ENCODE assay signal across 18 mouse cellular contexts in genomic region chr3:101410202-101410601, GRCm38 (mm10). TPM values are rescaled to one million over a fixed set of nuclear protein-coding genes. Genes with fewer than 3 reads are reported as not detected.
A peak's percentile ranks its signal among the peaks of the same experiment; 100 is the strongest.
DNase-seq lines count a peak whose midpoint lies in the region; ATAC-seq lines count a peak whose summit lies in the region.
"Had no signal": no experiment of that assay in that cellular context is flagged by ENCODE, and none has a peak within 500 bp of the region (broad histone marks: within the 10 kb centered on the region; RNA-seq: fewer than 3 reads in every experiment).

No protein-coding gene starts in this region.

- no peaks in the 10 kb centered on the region for H3K27me3 ChIP-seq in hindbrain, embryonic 10.5 days (ENCODE audit: insufficient read depth, poor library complexity, severe bottlenecking)
- H3K27me3 ChIP-seq in hindbrain, embryonic 11.5 days (ENCODE audit: control insufficient read depth, insufficient read depth, low read length) = no peaks in the 10 kb centered on the region
- H3K27me3 ChIP-seq in midbrain, embryonic 14.5 days (ENCODE audit: control insufficient read depth, insufficient read depth, low read length) = no peaks in the 10 kb centered on the region
- H3K27me3 ChIP-seq in midbrain, embryonic 11.5 days (ENCODE audit: control insufficient read depth, insufficient read depth, low read length) = no peaks in the 10 kb centered on the region
- no peaks in the 10 kb centered on the region for H3K27me3 ChIP-seq in embryonic facial prominence, embryonic 12.5 days
- H3K27me3 ChIP-seq in limb, embryonic 12.5 days = no peaks in the 10 kb centered on the region
- H3K27me3 ChIP-seq: forebrain, embryonic 15.5 days; Patski had no signal

- no peak overlapping the region for H3K4me2 ChIP-seq in hindbrain, embryonic 11.5 days (replicated peaks; ENCODE audit: low read depth, low read length)
- no peak overlapping the region for H3K4me2 ChIP-seq in midbrain, embryonic 14.5 days (ENCODE audit: low read length)
- H3K4me2 ChIP-seq in midbrain, embryonic 11.5 days = no peak overlapping the region
- H3K4me2 ChIP-seq in embryonic facial prominence, embryonic 12.5 days (replicated peaks) = no peak overlapping the region
- no peak overlapping the region for H3K4me2 ChIP-seq in limb, embryonic 12.5 days
- H3K4me2 ChIP-seq: forebrain, embryonic 15.5 days had no signal

- H3K4me3 ChIP-seq in hindbrain, embryonic 10.5 days = no peak overlapping the region
- H3K4me3 ChIP-seq in hindbrain, embryonic 11.5 days (ENCODE audit: low read depth, low read length) = no peak overlapping the region
- no peak overlapping the region for H3K4me3 ChIP-seq in midbrain, embryonic 14.5 days (replicated peaks; ENCODE audit: low read depth, low read length)
- no peak overlapping the region for H3K4me3 ChIP-seq in midbrain, embryonic 11.5 days (ENCODE audit: low read depth, low read length)
- H3K4me3 ChIP-seq in embryonic facial prominence, embryonic 12.5 days = no peak overlapping the region
- no peak overlapping the region for H3K4me3 ChIP-seq in limb, embryonic 12.5 days (replicated peaks)
- H3K4me3 ChIP-seq: forebrain, embryonic 15.5 days; myocyte had no signal

- H3K36me3 ChIP-seq in hindbrain, embryonic 10.5 days = no peaks in the 10 kb centered on the region
- H3K36me3 ChIP-seq in hindbrain, embryonic 11.5 days (ENCODE audit: control insufficient read depth, insufficient read depth, low read length) = no peaks in the 10 kb centered on the region
- no peaks in the 10 kb centered on the region for H3K36me3 ChIP-seq in midbrain, embryonic 14.5 days (ENCODE audit: control insufficient read depth, insufficient read depth, low read length)
- no peaks in the 10 kb centered on the region for H3K36me3 ChIP-seq in midbrain, embryonic 11.5 days (ENCODE audit: control insufficient read depth, insufficient read depth, low read length)
- no peaks in the 10 kb centered on the region for H3K36me3 ChIP-seq in embryonic facial prominence, embryonic 12.5 days
- no peaks in the 10 kb centered on the region for H3K36me3 ChIP-seq in limb, embryonic 12.5 days
- H3K36me3 ChIP-seq: forebrain, embryonic 15.5 days had no signal

- H3K4me1 ChIP-seq in hindbrain, embryonic 10.5 days (replicated peaks) = peaks cover 71% of the 10 kb centered on the region
- H3K4me1 ChIP-seq in hindbrain, embryonic 11.5 days (replicated peaks; ENCODE audit: control insufficient read depth, insufficient read depth, low read length) = no peaks in the 10 kb centered on the region; the same call in 1 of the 2 replicates
- peaks cover 25% of the 10 kb centered on the region for H3K4me1 ChIP-seq in midbrain, embryonic 14.5 days (ENCODE audit: control insufficient read depth, insufficient read depth, low read length)
- H3K4me1 ChIP-seq in midbrain, embryonic 11.5 days (ENCODE audit: control insufficient read depth, insufficient read depth, low read length) = peaks cover 11% of the 10 kb centered on the region
- peaks cover 75% of the 10 kb centered on the region for H3K4me1 ChIP-seq in embryonic facial prominence, embryonic 12.5 days
- H3K4me1 ChIP-seq in limb, embryonic 12.5 days (replicated peaks) = peaks cover 88% of the 10 kb centered on the region

- H3K9me3 ChIP-seq in hindbrain, embryonic 10.5 days = no peaks in the 10 kb centered on the region
- H3K9me3 ChIP-seq in hindbrain, embryonic 11.5 days (ENCODE audit: control insufficient read depth, low read length) = no peaks in the 10 kb centered on the region
- no peaks in the 10 kb centered on the region for H3K9me3 ChIP-seq in midbrain, embryonic 14.5 days (ENCODE audit: control insufficient read depth, low read length)
- no peaks in the 10 kb centered on the region for H3K9me3 ChIP-seq in midbrain, embryonic 11.5 days (ENCODE audit: control insufficient read depth, low read length)
- H3K9me3 ChIP-seq in embryonic facial prominence, embryonic 12.5 days = no peaks in the 10 kb centered on the region
- H3K9me3 ChIP-seq in limb, embryonic 12.5 days = no peaks in the 10 kb centered on the region
- H3K9me3 ChIP-seq: forebrain, embryonic 15.5 days had no signal

- no peak for DNase-seq in hindbrain, embryonic 10.5 days (ENCODE audit: low spot score)
- no peak for DNase-seq in hindbrain, embryonic 11.5 days (ENCODE audit: low spot score)
- no peak for DNase-seq in midbrain, embryonic 14.5 days
- DNase-seq in midbrain, embryonic 11.5 days (ENCODE audit: low spot score, missing footprints) = no peak
- DNase-seq in spleen, postnatal 36 days (ENCODE audit: low spot score in 2 of 2) = no peak
- no peak for DNase-seq in left cerebral cortex, adult 9 months (ENCODE audit: low spot score in 2 of 2)
- DNase-seq: cerebellum, adult 11-12 months; kidney, adult 8-10 months; liver; lung, postnatal 14 days; thymus, postnatal 14 days had no signal

- no peak overlapping the region for H3K9ac ChIP-seq in hindbrain, embryonic 11.5 days (ENCODE audit: low read depth, low read length)
- peak overlapping the region; percentile 31; the same call in 1 of the 2 replicates for H3K9ac ChIP-seq in midbrain, embryonic 14.5 days (replicated peaks; ENCODE audit: low read length)
- H3K9ac ChIP-seq in midbrain, embryonic 11.5 days (ENCODE audit: low read length) = no peak overlapping the region
- 0 out of 2 replicates have a peak overlapping the region, but pooled peaks have one; percentile 10 for H3K9ac ChIP-seq in embryonic facial prominence, embryonic 12.5 days
- no peak overlapping the region for H3K9ac ChIP-seq in limb, embryonic 12.5 days (replicated peaks)
- H3K9ac ChIP-seq: forebrain, embryonic 15.5 days had no signal

- ATAC-seq in hindbrain, embryonic 11.5 days (ENCODE audit: low FRiP score) = no peak
- ATAC-seq in midbrain, embryonic 14.5 days (ENCODE audit: low FRiP score, low TSS enrichment) = no peak
- ATAC-seq in midbrain, embryonic 11.5 days (ENCODE audit: low FRiP score) = no peak
- no peak for ATAC-seq in embryonic facial prominence, embryonic 12.5 days (ENCODE audit: insufficient number of reproducible peaks, insufficient read depth, low FRiP score, low TSS enrichment)
- no peak for ATAC-seq in limb, embryonic 12.5 days (ENCODE audit: insufficient number of reproducible peaks, insufficient read depth, low FRiP score, low TSS enrichment, low read depth)
- ATAC-seq: CD4-positive, CD25-positive, alpha-beta regulatory T cell, adult 4 months; forebrain, embryonic 15.5 days; Patski had no signal

- peak overlapping the region; percentile 42 for H3K27ac ChIP-seq in hindbrain, embryonic 10.5 days
- no peak overlapping the region for H3K27ac ChIP-seq in hindbrain, embryonic 11.5 days (ENCODE audit: low read depth, low read length)
- 0 out of 2 replicates have a peak overlapping the region, but pooled peaks have one; percentile 32 for H3K27ac ChIP-seq in midbrain, embryonic 14.5 days (replicated peaks; ENCODE audit: low read depth, low read length)
- H3K27ac ChIP-seq in midbrain, embryonic 11.5 days (ENCODE audit: low read depth, low read length) = no peak overlapping the region
- H3K27ac ChIP-seq in embryonic facial prominence, embryonic 12.5 days = peak overlapping the region; percentile 67
- peak overlapping the region; percentile 62 for H3K27ac ChIP-seq in limb, embryonic 12.5 days
- H3K27ac ChIP-seq: forebrain, embryonic 15.5 days; stomach, postnatal 0 days had no signal

- 12% methylated on average over 2 of the region's 2 CpGs for WGBS in hindbrain, embryonic 10.5 days
- WGBS in hindbrain, embryonic 11.5 days = 24% methylated on average over 2 of the region's 2 CpGs
- WGBS in midbrain, embryonic 14.5 days = 16% methylated on average over 2 of the region's 2 CpGs
- WGBS in midbrain, embryonic 11.5 days = 28% methylated on average over 2 of the region's 2 CpGs
- 7% methylated on average over 2 of the region's 2 CpGs for WGBS in embryonic facial prominence, embryonic 12.5 days
- WGBS in limb, embryonic 12.5 days = 34% methylated on average over 2 of the region's 2 CpGs

RNA-seq across cellular contexts. Expression of gene Igsf3, which starts 33.3 kb away (rescaled TPM):
- polyA plus RNA-seq in hindbrain, embryonic 10.5 days (2016; fragmentation: Nextera tagmentation; extraction: Ambion mirVana) = 29.9 and 37.4 TPM in 2 replicates
- 23.8 and 27.6 TPM in 2 replicates for polyA plus RNA-seq in hindbrain, embryonic 11.5 days (2014; fragmentation: Nextera tagmentation; extraction: Ambion mirVana)
- 62.0 and 77.8 TPM in 2 replicates for polyA plus RNA-seq in midbrain, embryonic 14.5 days (2014; fragmentation: Nextera tagmentation; extraction: Ambion mirVana)
- polyA plus RNA-seq in midbrain, embryonic 11.5 days (2014; fragmentation: Nextera tagmentation; extraction: Ambion mirVana) = 19.8 and 20.8 TPM in 2 replicates
- 92.3 and 93.3 TPM in 2 replicates for polyA plus RNA-seq in embryonic facial prominence, embryonic 12.5 days (2016; fragmentation: Nextera tagmentation; extraction: Ambion mirVana)
- 95.2 and 104 TPM in 2 replicates for polyA plus RNA-seq in limb, embryonic 12.5 days (2016; fragmentation: Nextera tagmentation; extraction: Ambion mirVana)

Comparison
In these comparisons a context has a peak if more than half of its experiments do, and no peak if none do; other contexts are left out.
1. H3K27ac ChIP-seq: peak in hindbrain, embryonic 10.5 days (single experiment), midbrain, embryonic 14.5 days (single experiment), embryonic facial prominence, embryonic 12.5 days (single experiment) and limb, embryonic 12.5 days (single experiment); none in hindbrain, embryonic 11.5 days (single experiment) and midbrain, embryonic 11.5 days (single experiment).
2. H3K9ac ChIP-seq: peak in midbrain, embryonic 14.5 days (single experiment) and embryonic facial prominence, embryonic 12.5 days (single experiment); none in hindbrain, embryonic 11.5 days (single experiment), midbrain, embryonic 11.5 days (single experiment) and limb, embryonic 12.5 days (single experiment).